Mouse (Mus musculus): Measurements from ENCODE around the gene Kansl1.

The Kansl1 gene
- long read RNA-seq, experiment 1, partial matches to known transcripts = 5 of 15 reads
- long read RNA-seq, experiment 1, other reads (novel, unspliced or antisense) = 10 of 15 reads
- long read RNA-seq, experiment 2, partial matches to known transcripts = 6 of 15 reads
- long read RNA-seq, experiment 2, other reads (novel, unspliced or antisense) = 9 of 15 reads

DNA sequence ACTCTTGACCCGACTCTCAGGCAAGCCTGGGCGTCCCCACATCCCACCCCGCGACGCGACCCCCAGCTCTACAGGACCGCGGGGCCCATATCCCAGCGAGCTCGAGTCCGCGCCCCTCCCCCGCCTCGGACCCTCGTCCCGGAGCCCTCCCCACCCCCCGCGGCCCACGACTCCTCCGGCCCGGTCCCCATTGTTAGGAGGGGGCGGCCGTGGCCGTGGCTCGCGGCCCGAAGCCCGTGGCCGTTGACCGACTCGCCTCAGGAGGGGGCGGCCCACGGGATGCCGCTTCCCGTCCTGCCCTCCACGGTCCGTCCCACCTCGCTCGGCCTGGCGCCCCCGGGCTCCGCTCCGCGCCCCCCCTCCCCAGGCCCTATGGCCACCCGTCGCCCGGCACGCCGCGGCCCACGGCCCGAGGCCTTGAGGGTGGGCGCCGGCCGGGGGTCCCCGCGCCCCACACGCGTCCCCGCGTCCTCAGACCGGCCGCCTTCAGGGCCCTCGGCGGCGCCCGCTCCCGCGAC lies at the start of gene Kansl1:
TSS of gene Kansl1 (minus strand) at position 111 of the 518 bp plus-strand sequence.
- intact Hi-C loops (cut with DNase I) = no loop called here

DNA sequence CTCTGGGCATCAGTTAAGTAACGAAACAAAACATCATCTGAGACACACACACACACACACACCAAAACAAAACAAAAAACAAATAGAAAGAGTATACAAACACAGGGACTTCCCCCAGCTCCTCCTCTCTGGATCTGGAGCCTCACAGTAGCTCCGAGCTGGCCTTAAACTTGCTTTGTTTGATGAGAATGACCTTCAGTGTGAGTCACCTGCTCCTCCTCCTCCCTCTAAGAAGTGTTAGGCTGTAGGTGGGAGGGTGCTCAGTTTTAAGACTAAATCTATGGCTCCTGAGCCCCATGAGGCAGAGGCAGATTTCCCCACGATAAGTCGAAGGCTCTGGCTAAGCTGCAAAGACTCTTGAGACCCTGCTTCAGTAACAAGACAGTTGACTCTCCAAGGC lies 43.8 kb upstream of the Kansl1 start:
- intact Hi-C loops (cut with DNase I) = no loop called here

GRCm38 (mm10) chr11:104510606-104511005 lies 41.9 kb upstream of the Kansl1 start:
- intact Hi-C loops (cut with DNase I) = no loop called here

DNA sequence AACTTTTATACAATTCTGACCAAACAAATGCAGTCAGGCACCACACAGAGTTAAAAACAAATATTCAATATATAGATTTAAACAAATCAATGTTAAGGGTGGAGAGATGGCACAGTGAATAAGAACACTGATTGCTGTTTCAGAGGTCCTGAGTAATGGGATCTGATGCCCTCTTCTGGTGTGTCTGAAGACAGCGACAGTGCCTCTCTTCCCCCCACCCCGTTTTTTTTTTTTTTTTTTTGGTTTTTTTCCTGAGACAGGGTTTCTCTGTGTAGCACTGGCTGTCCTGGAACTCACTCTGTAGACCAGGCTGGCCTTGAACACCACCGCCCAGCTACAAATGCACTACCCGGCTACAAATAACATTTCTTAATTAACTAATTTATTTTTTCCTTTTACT lies 39.8 kb upstream of the Kansl1 start:
- intact Hi-C loops (cut with DNase I) = no loop called here

DNA sequence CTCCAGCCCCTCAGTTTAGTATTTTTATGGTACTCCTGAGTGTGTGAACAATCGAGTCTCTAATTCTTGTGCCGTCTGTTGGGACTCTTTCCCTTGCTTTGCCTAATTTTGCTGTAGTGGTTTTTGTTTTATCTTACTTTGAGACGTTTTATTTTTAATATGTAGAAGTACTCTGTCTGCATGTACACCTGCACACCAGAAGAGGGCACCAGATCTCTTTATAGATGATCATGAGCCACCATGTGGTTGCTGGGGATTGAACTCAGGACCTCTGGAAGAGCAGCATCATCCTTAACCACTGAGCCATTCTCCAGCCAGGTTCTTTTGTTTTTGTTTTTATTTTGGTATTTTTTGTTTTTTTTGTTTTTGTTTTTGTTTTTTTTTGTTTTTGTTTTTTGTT lies 19.6 kb upstream of the Kansl1 start:
- intact Hi-C loops (cut with DNase I) = no loop called here

GRCm38 (mm10) chr11:104481971-104482370 lies 13.3 kb upstream of the Kansl1 start:
- intact Hi-C loops (cut with DNase I) = no loop called here

DNA sequence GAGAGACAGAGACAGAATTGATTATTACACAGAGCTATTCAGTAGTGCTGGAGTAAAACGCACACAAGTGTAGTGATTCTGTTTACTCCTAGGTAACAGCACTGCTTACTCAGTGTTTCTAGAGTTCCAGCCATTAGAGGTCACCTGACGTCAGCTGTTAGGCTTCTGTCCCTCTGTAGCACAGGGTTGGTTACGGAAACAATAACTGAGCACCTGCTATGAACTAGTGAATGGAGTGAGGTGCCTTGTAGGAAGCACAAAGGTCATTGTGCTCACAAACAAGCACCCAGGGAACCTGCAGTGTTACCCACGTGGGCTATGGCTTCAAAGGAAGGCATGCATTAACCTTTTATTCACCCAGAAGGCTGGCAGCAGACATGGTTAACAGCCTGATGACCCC lies 10.8 kb upstream of the Kansl1 start:
- intact Hi-C loops (cut with DNase I) = no loop called here

- intact Hi-C loops (cut with DNase I) = no loop called here
These were observed 742 bp upstream of the Kansl1 start for GRCm38 (mm10) chr11:104469371-104469835.

DNA sequence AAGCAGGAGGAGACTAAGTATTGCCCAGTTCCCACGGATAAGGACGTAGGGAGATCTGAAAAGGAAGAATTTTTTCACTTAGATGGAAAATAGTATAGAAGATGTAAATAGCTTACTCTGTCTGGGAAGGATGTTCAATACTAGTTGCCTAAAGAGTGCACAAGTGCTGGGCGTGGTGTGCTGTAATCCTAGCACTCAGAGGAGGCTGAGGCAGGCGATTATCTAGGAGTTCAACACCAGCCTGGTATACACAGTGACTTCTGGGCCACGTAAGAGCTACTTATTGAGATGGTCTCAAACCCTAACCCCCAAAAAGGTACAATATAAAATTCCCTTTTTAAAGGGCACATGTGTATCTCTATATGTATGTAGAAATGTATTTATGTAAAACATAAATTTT lies 963 bp downstream of the Kansl1 start:
- intact Hi-C loops (cut with DNase I) = no loop called here

DNA sequence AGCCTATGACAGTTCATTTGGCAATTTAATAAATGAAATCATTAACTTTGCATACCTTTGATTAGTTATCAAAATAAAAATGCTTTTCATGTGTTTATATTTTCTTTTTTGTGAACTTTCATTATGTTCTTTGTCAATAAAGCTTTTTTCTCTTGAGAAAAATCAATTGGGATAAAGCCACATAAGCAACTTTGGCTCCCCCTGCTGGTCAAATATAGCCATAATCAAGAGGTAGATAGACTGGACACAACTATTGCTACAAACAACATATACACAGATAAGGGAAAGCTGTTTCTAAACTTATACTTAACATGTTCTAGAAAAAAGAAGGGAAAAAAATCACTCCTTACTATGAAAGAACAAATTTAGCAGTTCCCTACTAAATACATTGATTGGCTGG lies 7.1 kb downstream of the Kansl1 start:
- intact Hi-C loops (cut with DNase I) = loop anchor here (5.0 kb wide), 2 partner anchors 114 to 144 kb away; no protein-coding TSS in a partner anchor

- intact Hi-C loops (cut with DNase I) = loop anchor here (5.0 kb wide), 2 partner anchors 112 to 142 kb away; no protein-coding TSS in a partner anchor
These were observed 9.0 kb downstream of the Kansl1 start for GRCm38 (mm10) chr11:104459671-104460070.

DNA sequence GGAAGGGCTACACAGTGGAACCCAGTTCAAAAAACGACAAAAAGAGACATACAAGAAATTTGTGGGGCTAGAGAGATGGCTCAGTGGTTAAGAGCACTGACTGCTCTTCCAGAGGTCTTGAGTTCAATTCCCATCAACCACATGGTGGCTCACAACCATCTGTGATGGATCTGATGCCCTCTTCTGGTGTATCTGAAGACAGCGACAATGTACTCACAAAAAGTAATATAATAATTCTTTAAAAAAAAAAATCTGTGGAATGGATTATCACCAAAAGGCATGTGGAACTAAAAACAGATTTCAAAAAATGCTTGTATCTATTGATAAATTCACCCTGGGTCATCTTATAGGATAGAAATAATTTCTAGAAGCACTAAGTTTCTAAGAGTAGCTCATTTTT lies 10.2 kb downstream of the Kansl1 start:
- intact Hi-C loops (cut with DNase I) = no loop called here

- intact Hi-C loops (cut with DNase I) = no loop called here
These were observed 16.0 kb downstream of the Kansl1 start for GRCm38 (mm10) chr11:104452709-104453108.

DNA sequence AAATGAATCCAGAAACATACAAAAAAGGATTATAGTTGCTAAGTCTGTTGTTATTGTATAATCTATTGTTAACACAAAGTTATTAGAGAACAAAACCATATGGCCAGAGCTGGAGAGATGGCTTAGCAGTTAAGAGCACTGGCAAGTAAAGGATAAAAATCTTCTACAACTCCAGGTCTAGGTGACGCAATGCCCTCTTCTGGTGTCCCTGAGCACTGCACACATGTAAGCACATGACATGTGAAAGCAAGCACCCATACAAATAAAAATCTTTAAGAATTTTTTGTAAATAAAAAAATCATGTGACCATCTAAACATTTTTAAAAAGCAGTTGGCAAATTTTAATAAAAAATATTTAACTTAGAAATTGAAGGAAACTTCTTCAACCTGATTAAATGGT lies 17.4 kb downstream of the Kansl1 start:
- intact Hi-C loops (cut with DNase I) = no loop called here

DNA sequence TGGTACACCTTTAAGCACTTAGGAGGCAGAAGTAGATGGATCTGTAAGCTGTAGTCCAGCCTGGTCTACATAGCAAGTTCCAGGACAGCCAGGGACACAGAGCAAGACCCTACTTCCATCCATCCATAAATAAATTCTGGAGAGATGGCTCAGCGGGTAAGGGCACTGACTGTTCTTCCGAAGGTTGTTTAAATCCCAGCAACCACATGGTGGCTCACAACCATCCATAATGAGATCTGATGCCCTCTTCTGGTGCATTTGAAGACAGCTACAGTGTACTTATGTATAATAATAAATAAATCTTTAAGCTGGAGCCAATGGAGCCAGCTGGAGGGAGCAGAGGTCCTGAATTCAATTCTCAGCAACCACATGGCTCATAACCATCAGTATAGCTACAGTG lies 20.2 kb downstream of the Kansl1 start:
- intact Hi-C loops (cut with DNase I) = loop anchor here (10.0 kb wide), 1 partner anchor 104 kb away; no protein-coding TSS in a partner anchor

GRCm38 (mm10) chr11:104445538-104445937 lies 23.1 kb downstream of the Kansl1 start:
- intact Hi-C loops (cut with DNase I) = loop anchor here (10.0 kb wide), 1 partner anchor 101 kb away; no protein-coding TSS in a partner anchor

- intact Hi-C loops (cut with DNase I) = loop anchor here (10.0 kb wide), 1 partner anchor 100 kb away; no protein-coding TSS in a partner anchor
These were observed 23.6 kb downstream of the Kansl1 start for GRCm38 (mm10) chr11:104445044-104445443.

DNA sequence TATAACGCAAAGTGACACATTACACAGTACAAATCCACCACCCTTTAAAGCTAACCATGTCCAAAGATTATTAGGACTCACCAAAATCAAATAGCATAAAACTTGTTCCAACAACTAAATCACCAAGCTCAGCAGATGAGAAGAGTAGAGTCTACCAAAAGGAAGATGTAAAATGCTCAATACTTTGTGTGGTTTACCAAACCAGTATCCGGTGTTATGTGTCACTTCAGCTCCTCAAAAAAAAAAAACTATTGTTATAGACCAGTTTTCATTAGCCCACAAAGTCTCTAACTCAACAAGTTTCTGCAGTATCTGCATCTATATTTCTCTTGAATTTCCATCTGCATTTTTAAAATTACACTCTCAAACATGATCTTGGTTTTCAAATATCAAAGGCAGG lies 25.3 kb downstream of the Kansl1 start:
- intact Hi-C loops (cut with DNase I) = loop anchor here (5.0 to 10.0 kb wide), 2 partner anchors 61 to 99 kb away; no protein-coding TSS in a partner anchor

DNA sequence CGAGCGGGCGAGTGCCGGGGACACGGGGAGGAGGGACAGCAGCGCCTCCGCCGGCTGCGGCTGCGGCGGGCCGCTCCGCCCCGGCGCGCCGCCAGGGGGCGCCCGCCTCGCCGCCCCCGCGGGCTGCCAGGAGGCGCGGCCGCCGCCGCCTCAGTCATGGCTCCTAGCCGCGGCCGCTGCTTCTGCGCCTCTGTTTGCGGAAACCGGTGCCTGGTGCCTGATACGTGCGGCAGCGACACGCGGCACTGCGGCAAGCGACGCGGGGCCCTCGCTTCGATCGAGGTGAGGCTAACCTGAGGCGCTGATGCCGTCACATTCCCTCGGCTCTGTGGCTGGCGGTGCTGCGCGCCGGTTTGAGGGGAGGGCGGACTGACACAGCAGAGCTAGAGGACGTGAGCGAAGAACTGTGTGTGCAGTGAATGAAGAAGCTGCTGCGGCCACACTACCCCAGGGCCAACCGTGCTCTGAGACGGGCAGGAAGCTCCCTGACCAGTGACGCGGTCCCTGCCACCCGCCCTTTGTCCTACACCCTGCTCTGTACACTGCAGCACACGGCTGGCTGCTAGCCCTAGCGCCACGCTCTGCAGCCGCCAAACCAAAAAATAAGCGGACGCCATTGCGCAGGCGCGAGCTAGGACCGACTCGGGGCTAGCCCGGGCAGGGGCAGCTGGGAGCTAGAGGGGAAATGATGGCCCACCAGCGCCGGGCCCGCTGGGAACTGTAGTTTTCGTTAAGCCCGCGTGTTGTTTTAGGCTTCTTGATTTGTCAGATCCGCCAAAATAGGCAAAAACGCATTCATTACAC lies 26.1 kb downstream of the Kansl1 start:
- intact Hi-C loops (cut with DNase I) = loop anchor here (5.0 to 10.0 kb wide), 2 partner anchors 60 to 98 kb away; no protein-coding TSS in a partner anchor

DNA sequence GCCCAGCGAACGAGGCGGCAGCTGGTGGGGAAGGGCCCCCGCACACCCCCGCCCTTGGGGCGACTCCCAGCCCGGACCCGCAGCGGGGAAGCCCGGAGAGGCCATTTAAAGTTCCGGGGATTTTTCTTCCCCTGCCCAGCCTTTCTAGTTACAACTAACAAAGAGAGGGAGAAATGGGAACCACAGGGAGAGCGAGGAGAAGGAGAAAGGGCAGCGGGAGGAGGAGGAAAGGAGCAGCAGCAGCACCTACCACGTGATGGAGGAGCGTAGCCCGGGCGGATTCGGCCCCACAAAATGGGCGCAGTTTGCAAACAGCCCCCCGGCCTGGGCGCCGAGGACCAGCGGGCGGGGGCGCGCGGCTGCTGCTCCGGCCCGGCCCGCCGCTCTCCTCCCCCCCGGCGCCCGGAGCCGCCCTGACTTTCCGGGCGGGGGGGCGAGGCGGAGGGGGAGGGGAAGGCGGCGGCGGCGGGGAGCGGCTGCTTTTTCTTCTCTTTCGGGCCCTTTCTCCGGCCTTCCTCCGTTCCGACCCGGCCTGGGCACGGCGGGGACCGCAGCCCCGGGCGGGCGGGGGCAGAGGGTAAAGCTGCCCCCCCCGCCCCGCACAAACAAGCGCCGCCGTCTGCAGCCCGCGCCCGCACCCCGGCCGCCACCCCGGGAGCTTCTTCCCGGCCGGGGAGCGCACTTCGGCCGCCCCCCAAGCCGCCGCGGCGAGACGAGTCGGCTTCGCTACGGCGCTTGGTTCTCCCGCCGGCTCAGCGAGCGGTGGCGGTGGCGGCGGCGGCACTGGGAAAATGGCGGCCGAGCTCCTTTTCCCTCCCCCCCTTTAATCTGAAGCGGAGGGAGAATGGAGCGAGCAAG lies 27.0 kb downstream of the Kansl1 start:
- intact Hi-C loops (cut with DNase I) = loop anchor here (5.0 to 10.0 kb wide), 2 partner anchors 59 to 97 kb away; no protein-coding TSS in a partner anchor
